Mouse (Mus musculus): ENCODE data around the gene Myl7. TPM values are rescaled to one million over a fixed set of nuclear protein-coding genes. Genes with fewer than 3 reads are reported as not detected.
"Not testable (repeated sequence)": the region's sequence is repeated elsewhere in the genome, so short reads cannot be mapped to it uniquely, and the experiment has no call there.

Gene Myl7
- polyA plus RNA-seq, 1 experiment: 0.92 TPM

DNA sequence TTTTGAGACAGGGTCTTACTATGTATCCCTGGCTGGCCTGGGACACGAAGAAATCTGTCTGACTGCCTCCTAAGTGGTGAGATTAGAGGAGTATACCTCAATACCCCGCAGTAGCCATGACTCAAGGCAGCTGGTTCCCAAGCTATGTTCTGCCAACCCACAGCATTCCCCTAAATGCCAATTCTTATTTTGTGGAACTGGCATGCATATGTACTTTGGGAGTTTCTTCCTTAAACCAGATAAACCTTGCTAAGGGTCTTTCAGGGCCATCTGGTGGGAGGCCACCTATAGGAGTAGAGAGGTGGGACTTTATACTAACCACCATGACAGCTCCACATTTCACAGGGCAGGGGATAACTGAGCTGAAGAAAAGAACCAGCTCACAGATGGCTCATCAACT is 5.3 kb upstream of the Myl7 start:
- DNase-seq (ENCODE audit: low read depth): no peak

DNA sequence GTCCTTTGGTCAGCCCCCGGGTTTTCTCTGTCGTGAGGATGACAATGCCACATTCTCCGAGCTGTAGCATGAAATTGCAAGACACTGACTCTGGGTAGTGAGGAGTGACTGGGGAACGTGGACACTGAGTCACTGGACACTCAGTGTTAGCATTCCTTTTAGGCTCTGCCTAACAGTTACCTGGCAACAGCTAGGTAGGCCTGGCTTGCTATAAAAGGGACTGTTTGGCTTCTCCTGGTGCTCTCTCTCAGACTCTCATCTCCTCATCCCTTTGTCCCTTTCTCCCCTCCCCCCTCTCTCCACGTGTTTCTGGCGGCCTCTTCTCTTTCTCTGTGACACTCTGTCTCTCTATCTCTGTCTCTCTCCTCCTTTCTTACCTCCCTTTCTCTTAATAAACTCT is 3.8 kb upstream of the Myl7 start:
- DNase-seq (ENCODE audit: low read depth): no peak

DNA sequence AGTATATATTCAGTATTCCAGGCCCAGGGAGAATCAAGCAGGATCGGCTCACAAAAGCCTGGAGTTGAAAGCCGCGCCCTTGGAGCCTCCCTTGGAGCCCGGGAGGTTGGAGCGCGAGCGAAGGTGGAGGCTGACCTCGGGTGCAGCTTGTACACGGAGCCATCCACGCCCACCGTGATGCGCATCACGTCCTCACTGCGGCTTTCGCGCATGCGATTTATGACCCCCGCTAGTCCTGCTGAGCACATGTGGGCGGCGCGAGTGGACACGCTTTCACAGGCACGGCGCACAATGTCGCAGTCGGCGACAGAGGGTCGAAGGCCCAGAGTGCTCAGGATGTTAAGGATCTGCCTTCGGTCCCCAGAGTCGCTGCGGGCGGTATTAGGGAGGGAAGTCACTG is 3.4 kb upstream of the Myl7 start:
- DNase-seq (ENCODE audit: low read depth): no peak

DNA sequence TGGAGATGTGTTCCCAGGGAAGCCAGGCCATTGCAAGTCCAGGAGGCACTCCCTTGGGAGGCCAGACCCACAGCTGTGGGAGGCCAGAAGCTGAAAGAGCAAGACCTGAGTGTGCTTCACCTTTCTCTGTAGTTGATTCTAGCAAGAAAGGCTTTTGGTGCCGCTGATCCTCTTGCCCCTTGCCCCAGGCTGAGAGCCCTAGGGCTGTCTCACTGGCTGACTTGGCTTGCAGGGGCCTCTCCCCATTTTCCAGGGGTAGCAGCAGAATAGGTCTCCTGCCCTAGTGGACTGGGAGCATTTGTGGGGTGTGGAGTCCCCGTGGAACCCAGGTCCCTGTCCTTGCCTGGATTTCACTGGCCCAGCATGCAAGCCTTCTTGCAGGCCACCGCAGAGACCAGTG is 2.7 kb upstream of the Myl7 start:
- DNase-seq (ENCODE audit: low read depth): no peak

DNA sequence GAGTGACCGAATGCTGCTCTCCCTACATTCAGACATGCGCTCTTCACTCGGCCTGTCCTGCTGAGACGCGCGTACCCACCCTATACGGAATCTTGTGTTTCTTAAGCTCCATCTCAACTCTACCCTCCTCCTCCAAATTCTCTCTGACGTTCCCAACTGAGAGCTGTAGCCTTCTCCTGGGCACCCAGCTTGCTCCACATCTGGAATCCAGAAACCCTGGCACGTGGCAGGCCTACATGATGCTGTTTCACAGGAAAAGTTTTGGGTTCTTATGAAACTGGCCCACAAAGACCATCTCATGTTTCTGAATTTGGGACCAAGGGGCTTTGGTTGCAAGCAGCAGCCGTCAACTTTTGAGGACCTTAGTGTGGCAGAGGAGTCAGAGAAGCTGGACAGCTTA is 704 bp upstream of the Myl7 start:
- DNase-seq (ENCODE audit: low read depth): no peak

DNA sequence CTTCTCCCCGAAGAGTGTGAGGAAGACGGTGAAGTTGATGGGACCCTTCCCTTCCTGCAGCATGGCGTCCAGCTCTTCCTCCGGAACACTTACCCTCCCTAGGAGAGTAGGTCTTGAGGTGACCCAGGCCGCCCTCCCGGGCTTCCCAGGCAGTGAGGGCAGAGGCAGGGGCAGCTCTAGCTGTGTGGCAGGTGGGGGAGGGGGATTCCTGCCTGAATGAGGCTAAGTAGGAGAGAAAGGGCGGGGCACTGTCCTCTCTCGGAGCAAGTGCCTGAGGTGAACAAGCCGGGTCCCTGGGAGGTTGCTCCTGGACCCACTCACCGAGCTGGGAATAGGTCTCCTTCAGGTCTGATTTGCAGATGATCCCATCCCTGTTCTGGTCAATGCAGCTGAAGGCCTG is 743 bp downstream of the Myl7 start:
- DNase-seq (ENCODE audit: low read depth): no peak

DNA sequence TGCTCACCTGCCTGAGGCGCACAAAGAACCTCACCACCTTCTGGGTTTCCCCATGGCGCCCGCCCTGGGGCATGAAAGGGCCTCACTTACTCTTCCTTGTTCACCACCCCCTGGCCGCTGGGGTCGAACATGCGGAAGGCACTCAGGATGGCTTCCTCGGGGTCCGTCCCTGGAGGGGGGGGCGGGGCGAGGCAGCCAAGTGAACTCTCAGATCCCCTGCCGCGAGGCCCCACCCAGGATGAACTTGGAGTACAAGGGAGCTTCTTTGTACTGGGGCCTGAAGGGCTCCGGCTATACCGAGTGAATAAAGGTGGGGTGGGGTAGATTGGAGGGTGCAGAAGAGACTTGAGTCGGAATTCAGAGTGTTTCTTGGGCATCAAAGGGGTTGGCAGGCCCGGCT is 1.4 kb downstream of the Myl7 start:
- DNase-seq (ENCODE audit: low read depth): no peak

DNA sequence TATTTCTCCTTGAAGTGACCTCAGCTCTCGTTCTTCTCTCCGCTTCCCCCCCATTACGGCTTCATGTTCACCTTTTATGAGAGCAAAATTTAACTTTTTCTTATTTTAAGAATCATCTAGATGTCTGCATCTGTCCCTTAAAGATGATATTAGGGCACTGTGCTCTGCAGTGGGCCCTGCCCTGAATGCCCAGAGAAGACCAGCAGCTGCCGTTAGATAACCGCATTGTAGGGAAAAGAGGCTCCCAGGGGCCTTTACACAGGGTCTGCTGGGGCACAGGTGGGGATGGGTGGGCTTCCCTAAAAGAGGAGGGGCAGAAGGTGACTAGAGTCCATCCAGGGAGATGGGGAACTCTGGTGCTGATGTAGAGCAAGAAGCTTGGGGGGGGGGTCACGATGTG is 4.8 kb downstream of the Myl7 start:
- no peak for DNase-seq (ENCODE audit: low read depth)

DNA sequence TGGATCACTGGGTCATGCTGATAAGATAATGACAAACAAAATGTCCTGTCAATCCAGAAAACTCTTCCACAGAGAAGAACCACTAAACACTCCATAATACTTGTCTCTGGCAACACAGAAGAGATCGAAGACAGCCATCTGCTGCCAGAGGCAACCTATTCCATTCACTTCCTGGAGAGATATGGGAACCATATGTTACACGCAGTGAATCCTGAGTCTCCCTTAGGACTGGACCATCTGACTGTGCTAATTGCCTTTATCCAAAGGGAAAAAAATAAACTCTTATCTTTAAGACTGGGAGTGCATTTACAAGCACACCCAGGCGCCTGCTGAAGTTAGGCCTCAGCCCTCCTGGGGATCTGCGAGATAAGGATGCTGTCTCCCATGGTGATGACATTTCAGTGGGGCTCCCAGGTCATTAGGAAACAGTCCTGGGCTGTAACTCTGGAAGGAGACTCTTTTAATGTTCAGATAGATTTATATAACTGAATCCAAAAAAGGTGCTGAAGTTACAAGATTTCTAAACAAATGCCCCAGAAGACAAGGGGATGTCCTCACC is 5.7 kb downstream of the Myl7 start:
- no peak for DNase-seq (ENCODE audit: low read depth)

DNA sequence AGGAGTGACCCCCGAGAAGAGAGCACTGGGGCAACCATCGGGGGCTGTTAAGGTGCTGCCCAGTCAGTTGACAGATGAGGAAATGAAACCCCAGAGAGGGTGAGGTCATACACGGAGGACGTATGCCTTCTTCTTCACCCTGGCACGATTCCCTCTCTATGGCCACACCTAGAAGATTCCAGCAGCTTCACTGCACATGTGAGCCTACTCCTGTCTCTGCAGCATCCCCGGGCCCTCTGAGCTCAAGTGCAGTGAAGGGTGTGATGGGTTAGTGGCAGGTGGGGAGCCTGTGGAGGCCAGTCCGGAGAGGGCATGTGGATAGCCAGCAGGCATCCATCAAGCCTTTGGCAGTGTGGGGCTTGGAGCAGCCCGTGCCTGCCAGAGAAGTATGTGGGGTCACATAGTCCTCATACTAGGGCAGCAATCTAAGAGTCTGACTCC is 6.4 kb downstream of the Myl7 start:
- DNase-seq (ENCODE audit: low read depth): no peak

DNA sequence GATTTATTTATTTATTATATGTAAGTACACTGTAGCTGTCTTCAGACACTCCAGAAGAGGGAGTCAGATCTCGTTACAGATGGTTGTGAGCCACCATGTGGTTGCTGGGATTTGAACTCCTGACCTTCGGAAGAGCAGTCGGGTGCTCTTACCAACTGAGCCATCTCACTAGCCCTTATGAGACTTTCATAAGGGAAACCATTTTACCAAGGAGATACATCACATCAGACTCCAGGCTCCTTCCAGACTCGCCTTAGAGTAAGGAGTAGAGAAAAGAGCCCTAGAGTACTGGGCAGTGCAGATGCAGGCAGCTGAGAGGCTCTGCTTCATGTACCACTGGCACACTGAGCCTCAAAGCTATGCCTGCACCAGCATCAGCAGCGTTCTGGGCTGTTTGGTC is 10.0 kb downstream of the Myl7 start:
- DNase-seq (ENCODE audit: low read depth): not testable (repeated sequence)

DNA sequence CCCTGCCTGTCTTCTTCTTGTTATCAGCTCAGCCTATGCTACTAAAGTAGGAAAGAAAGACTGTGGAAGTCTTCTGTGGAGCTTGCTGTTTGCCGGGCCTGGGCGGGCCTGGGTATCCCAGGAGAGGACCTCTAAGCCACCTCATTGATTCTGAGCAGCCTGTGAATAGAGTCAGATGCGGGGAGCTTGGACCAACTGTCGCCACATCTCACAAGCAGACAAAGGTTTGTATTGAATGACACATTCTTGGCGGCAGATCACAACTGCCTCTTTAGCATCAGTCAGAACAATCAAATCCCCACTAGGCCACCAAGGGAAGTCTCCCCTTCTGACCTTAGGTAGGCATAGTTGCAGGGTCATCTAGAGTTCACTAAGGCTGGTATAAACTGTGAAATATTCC is 11.3 kb downstream of the Myl7 start:
- DNase-seq (ENCODE audit: low read depth): no peak

DNA sequence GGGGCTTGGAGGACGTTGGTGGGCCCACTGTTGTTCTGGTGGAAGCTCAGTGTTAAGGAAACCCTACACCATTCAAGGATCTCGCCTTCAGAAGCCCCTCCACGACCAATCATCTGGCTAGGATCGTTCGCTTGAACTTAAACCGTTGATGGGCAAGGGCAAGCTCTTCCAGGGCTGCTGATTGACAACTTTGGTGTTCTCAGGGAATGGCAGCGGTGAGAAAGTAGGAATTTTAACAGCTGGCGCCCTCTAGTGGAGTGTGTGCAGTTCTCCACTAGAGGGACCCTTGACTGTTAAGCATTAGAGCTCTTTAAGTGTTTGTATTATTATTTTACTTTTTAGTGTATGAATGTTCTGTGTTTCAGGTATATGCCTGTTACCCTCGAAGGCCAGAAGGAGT is 12.4 kb downstream of the Myl7 start:
- no peak for DNase-seq (ENCODE audit: low read depth)

DNA sequence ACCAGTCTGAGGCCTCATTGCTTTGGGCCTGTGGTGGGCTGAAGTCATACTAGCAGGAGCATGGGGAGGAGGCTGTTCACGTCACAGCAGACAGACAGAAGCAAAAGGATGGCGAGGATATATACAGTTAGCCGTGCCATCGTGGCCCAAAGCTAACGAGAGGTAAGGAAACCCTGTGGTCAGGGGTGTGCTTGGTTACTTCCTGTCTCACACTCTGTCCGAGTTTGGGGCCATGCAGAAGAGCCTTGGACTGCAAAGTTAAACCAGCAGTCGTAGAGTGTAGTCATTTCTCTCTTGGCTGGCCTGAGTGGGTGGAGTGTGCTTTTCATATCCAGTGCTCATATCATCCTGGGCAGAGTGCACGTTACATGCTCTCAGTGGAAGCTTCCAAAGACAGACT is 16.1 kb downstream of the Myl7 start:
- no peak for DNase-seq (ENCODE audit: low read depth)

DNA sequence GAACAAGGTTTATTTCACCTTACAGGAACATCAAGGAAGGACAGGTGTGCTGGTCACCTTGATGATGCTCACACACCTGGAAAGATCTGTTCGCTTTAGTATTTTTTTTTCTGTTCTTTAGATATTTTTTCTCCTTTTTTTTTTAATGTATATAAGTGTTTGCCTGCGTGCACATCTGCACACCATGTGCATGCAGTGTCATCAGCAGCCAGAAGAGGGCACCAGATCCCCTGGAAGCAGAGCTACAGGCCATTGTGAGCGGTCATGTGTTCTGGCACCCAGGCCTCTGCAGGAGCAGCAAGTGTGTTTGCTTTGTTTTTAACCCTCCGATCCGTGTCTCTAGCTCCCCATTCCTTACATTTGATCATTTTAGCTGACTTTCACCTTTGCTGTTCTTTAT is 18.7 kb downstream of the Myl7 start:
- no peak for DNase-seq (ENCODE audit: low read depth)

DNA sequence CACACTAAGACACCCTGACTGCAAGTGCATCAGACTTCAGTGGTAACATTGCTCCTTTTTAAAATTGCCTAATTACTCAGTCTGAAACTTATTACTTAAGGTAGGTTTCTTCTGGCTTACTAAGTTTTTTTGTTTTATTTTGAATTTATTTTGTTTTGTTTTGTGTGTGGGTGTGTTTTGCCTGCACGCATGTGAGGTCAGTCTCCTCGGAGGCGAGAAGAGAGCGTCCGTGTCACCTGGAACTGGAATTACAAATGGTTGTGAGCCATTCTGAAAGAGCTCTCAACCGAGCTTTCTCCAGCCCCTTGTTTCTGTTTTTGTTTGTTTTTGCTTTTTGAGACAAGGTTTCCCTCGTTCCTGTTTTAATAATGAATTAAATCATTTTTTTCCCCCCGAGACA is 19.9 kb downstream of the Myl7 start:
- no peak for DNase-seq (ENCODE audit: low read depth)

DNA sequence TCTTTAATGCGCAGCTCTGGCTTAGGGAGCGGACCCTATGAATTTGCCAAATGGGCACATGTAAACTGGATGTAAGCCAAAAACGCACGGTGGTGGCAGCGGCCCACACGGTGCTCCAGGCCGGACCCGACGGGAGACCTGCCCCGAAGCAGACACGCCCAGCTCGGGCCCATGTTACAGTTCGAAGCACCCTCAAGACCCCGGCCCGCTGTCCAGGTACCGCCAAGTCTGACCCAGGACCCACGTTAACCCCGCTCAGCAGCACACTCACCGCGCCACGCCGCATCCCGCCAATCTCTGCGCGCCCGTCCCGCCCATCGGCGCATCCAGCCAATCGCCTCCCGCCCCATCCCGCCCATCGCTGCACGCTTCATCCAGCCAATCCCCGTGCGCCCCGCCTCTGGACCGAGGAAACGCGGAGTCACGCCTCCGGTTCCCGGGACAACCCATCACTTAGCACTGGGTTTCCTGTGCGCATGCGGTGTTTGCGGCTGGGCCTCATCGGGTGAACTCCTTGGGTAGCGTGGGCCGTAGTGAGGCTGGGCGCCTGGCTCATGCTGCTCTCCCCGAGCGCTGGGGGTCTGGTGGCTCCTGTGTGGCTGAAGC is 20.6 kb downstream of the Myl7 start, which contains the start of gene Pold2:
Gene Pold2 (minus strand): TSS at position 372 of the 606 bp plus-strand sequence.
- DNase-seq (ENCODE audit: low read depth): peak; percentile 78

DNA sequence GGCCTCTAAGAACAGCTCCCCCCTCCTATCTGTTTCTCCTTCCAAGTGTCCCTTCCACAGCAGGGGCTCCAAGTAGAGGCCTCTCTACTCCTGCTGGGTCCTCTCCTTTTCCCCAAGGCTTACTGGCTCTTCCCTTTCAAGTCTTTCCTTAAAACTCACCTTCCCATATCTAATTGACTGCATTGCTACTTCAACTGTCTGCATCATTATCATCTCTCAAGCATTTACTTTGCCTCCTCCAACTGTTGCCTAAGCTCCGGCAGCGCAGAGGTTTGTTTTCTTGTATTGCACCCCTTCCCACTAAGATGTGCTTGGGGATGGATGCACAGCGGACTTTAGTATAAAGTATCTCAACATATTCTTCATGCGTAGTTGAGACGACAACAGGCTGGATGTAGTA is 21.2 kb downstream of the Myl7 start:
- no peak for DNase-seq (ENCODE audit: low read depth)

DNA sequence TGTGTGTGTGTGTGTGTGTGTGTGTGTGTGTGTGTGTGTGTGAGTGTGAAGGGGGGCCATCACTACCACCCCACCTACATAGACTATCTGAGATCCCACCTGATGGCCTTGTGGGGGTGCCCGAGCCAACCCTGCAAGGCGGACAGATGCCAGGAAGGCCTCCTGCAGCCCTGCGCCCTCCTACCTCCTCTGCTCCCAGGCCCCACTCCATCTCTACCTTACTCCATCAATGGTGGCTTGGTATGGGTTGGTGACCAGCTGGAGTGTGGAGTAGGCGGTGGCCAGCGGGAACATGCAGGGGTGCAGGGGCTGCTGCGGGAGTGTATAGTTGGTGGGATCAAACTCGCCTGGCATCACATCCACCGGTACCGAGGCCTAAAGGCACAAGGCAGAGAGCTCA is 25.4 kb downstream of the Myl7 start:
- no peak for DNase-seq (ENCODE audit: low read depth)

DNA sequence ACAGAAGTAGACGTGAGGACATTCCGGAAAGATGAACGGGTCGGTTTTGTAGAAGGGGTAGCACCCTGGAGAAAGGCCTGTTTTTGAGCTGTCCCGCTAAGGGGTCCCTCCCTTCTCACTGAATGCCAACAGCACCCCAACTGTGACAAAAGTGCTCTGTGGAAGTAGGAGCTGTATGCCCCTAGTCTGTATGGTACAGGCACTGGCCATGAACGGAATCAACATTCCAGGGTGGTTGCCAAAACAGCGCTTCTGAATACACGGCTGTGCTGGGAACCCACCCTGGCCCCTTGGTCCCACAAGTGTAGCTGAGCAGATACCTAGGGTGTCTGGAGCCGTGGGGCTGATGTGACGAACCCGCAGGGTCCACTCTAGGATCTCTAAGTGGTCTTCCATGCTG is 25.9 kb downstream of the Myl7 start:
- no peak for DNase-seq (ENCODE audit: low read depth)

DNA sequence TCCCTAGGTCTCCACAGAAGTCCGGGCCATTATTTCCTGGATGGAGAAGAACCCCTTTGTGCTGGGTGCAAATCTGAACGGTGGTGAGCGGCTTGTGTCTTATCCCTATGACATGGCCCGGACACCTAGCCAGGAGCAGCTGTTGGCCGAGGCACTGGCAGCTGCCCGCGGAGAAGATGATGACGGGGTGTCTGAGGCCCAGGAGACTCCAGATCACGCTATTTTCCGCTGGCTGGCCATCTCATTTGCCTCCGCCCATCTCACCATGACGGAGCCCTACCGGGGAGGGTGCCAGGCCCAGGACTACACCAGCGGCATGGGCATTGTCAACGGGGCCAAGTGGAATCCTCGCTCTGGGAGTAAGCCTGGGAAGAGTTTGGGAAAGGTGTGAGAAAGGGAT is 28.5 kb downstream of the Myl7 start:
- DNase-seq (ENCODE audit: low read depth): no peak

DNA sequence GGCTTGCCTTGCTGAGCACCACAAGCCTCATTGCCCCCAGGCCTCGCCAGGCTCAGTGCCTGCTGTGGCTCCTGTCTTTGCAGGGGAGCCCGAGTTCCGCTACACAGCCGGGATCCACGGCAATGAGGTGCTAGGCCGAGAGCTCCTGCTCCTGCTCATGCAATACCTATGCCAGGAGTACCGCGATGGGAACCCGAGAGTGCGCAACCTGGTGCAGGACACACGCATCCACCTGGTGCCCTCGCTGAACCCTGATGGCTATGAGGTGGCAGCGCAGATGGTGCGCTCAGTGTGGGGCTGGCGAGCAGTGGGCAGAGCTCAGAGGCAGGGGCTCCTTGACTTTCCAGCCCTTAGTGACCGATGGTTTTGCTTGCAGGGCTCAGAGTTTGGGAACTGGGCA is 29.3 kb downstream of the Myl7 start:
- no peak for DNase-seq (ENCODE audit: low read depth)

DNA sequence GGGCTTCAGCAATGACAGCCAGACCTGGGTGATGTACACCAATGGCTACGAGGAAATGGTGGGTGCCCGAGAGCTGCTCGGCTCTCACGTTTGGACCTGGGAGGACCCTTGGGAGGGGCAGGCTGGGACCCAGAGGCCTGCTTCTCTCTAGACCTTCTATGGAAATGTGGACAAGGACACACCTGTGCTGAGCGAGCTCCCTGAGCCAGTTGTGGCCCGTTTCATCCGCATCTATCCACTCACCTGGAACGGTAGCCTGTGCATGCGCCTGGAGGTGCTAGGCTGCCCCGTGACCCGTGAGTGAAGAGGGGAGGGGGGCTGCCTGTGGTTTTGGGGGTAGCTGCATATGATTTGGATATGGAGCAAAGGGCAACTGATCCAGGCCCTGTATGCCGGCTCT is 30.3 kb downstream of the Myl7 start:
- DNase-seq (ENCODE audit: low read depth): no peak

DNA sequence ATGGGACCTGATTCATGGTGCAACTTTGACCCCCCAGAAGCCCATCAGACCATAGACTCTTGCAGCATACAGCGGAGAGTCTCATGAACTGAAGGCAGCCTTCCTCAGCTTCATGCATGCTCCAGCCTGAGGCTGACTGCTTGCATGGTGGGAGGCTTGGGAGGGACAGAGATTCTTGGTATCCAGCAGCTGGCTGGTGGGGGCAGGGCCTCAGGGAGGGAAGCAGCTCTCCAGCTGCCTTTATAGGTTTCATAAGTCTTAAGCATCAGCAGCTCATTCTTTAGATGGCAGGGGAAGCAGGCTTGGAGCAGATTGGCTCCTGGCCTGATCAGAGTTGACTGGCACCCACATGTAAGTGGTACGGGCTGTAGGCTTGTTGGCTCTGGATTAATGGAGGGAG is 31.4 kb downstream of the Myl7 start:
- no peak for DNase-seq (ENCODE audit: low read depth)
